Mouse (Mus musculus) gastrocnemius, postnatal 4 days (tissue): ENCODE measurements at regions not wholly inside any gene's neighbourhood (a gene's known extent, or its start where the extent isn't known, plus 50 kb on each side); places are given as distances from the start of the nearest gene placed in this dataset.

Source experiments
- DNase-seq, 2 experiments: peaks; one replicate each; pipeline ENCODE4 v3.0.0; 2021 to 2022; ENCODE audit warnings: low spot score in 2 of 2, mixed read lengths in 2 of 2

DNA sequence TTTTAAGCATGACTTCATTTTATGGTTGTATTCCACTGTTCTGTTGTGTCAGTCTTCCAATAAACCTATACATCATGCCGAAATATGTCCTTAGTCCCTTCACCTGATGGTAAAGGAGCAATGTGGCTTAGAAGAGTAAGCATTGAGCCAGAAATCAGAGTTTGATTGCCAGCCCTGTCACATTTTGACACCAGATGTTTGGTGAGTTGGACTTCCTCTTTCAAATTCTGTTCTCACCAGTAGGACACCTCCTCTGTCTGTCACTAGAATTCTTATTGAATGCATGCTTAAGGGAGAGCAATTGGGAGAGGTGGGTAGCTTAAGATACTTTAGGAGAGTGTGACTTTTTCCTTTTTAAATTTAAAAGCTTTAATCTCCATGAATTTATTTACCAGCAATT, 779.1 kb upstream of the Gm8797 start:
- no peak for DNase-seq

DNA sequence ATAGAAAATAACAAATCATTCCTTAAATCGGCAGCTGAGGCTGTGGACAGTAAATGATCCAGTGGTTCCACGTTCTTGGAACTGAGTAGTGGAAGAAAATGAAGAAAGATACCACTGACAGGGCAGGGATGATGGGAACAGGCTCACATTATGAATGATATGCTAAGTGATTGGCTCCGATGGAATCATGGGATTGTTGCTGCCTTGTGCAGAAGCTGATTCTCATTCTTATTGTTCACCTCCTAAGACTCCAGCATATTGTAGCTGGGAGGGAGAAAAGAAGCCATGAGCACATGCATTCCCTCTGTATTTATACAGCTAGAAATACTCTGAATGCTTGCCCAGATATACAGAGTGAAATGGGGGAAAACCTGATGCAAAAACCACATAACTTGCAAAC, 777.3 kb upstream of the Gm8797 start:
- DNase-seq, result no peak

DNA sequence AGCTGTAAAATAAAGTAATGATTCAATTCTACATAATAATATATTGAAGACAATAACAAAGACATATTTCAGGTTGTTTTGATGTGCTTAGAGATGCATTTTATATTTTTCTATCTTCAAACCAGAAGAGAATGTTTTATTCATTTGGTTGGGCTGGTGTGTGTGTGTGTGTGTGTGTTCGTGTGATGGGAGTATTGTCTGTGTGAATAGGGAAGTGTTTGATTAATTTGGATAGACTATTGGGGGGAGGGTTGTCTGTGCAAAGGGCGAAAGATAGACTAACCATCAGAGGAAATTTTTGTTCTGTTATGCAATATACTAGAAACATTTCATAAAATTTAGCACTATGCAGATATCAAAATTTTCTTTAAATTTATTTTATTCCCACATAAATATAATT, 776.8 kb upstream of the Gm8797 start:
- no peak for DNase-seq

DNA sequence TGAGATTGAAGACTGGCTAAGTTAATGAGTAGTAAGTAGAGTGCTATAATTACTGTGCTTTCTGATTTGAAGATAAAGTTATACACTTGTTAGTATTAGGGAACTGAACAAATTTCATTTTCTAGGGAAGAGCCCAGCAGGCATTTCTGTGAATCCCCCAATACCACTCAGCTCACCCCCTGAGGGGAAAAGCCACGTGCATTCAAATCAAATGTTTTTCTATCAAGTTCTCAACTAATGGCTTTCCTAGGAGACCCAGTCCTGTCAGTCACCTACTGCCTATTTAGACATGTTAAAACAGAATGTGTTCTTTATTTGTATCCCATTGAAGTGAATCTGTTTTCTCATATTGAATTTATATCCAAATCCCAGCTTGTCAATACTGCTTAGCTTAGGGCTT, 775.9 kb upstream of the Gm8797 start:
- no peak for DNase-seq

DNA sequence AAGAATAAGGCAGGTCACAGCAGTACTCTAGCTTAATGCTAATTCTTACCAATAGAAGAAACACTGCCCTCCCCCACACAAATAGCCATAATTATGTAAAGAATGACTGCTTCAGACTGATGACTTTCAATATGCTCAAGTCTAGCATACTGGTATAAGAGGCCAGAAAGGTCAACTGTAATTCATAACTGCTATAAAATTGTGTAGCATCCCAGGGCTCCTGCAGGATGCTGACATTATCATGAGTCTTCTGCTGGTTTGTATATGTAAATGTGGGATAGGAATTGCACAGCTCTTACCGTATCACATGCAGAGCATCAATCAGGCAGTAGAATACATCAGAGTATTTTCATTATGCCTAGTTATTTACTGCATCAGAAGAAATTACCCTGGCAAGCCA, 774.3 kb upstream of the Gm8797 start:
- DNase-seq, result no peak

DNA sequence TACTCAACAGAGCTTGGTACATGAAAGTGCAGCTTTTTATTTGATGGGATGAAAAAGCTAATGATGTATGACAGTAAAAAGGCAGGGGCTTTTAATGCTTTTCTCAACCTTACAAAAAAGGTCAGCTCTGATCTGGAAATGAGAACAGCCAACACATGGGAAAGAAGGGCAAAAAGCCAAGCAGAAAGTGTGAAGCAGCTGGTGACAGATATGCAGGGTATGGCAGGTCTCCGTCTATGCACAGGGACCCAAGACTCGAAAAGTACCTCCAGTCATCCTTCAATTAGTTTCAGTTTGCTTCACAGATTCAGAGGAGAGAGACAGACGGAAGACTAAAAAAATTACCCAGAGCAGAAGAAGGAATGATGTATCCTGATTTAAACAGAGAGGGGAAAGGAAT, 732.9 kb upstream of the Gm8797 start:
- no peak for DNase-seq
